Mouse (Mus musculus): ENCODE results near the gene Rcc2. TPM values are rescaled to one million over a fixed set of nuclear protein-coding genes. Genes with fewer than 3 reads are reported as not detected.

The Rcc2 gene
- polyA plus RNA-seq, 1 experiment from 2014 or later, result 62.8 TPM

GRCm38 (mm10) chr4:140662453-140662852 lies 37.9 kb upstream of the Rcc2 start:
- no peak overlapping the region for H3K4me3 ChIP-seq (ENCODE audit: low read depth, low read length)
- peak overlapping the region; percentile 15; the same call in 1 of the 2 replicates for H3K9ac ChIP-seq
- peak; percentile 47 for DNase-seq
- TF ChIP-seq CTCF (IDR thresholded peaks at IDR 0.05; ENCODE audit: low read depth), result no peak
- H3K9me3 ChIP-seq (ENCODE audit: low read depth, low read length), result no peaks in the 10 kb centered on the region
- peaks cover 17% of the 10 kb centered on the region for H3K4me1 ChIP-seq (ENCODE audit: insufficient read depth)
- 17% methylated on average over 7 of the region's 7 CpGs for WGBS
- H3K27me3 ChIP-seq (ENCODE audit: insufficient read depth, low read length), result no peaks in the 10 kb centered on the region
- H3K36me3 ChIP-seq (ENCODE audit: insufficient read depth), result no peaks in the 10 kb centered on the region
- H3K27ac ChIP-seq (ENCODE audit: low read depth), result peak overlapping the region; percentile 71
- no peak overlapping the region for H3K4me2 ChIP-seq
- ATAC-seq (ENCODE audit: insufficient read depth), result no peak

GRCm38 (mm10) chr4:140662882-140663585 lies 37.3 kb upstream of the Rcc2 start:
- H3K9me3 ChIP-seq (ENCODE audit: low read depth, low read length), result no peaks in the 10 kb centered on the region
- WGBS, result 30% methylated on average over 10 of the region's 10 CpGs
- TF ChIP-seq CTCF (IDR thresholded peaks at IDR 0.05; ENCODE audit: low read depth), result no peak
- no peak overlapping the region for H3K4me2 ChIP-seq
- peak overlapping the region; percentile 71 for H3K27ac ChIP-seq (ENCODE audit: low read depth)
- no peaks in the 10 kb centered on the region for H3K27me3 ChIP-seq (ENCODE audit: insufficient read depth, low read length)
- peak overlapping the region; percentile 15; the same call in 1 of the 2 replicates for H3K9ac ChIP-seq
- no peak overlapping the region for H3K4me3 ChIP-seq (ENCODE audit: low read depth, low read length)
- H3K4me1 ChIP-seq (ENCODE audit: insufficient read depth), result peaks cover 12% of the 10 kb centered on the region
- no peaks in the 10 kb centered on the region for H3K36me3 ChIP-seq (ENCODE audit: insufficient read depth)
- DNase-seq (peak; percentile 43), ATAC-seq (ENCODE audit: insufficient read depth) (no peak)

- DNase-seq (no peak), ATAC-seq (ENCODE audit: insufficient read depth) (no peak)
- H3K36me3 ChIP-seq (ENCODE audit: insufficient read depth), result no peaks in the 10 kb centered on the region
- no peak for TF ChIP-seq CTCF (IDR thresholded peaks at IDR 0.05; ENCODE audit: low read depth)
- no peak overlapping the region for H3K4me3 ChIP-seq (ENCODE audit: low read depth, low read length)
- H3K27me3 ChIP-seq (ENCODE audit: insufficient read depth, low read length), result no peaks in the 10 kb centered on the region
- H3K9ac ChIP-seq, result no peak overlapping the region
- no peaks in the 10 kb centered on the region for H3K9me3 ChIP-seq (ENCODE audit: low read depth, low read length)
- no peak overlapping the region for H3K4me2 ChIP-seq
- H3K27ac ChIP-seq (ENCODE audit: low read depth), result no peak overlapping the region
- peaks cover 8% of the 10 kb centered on the region for H3K4me1 ChIP-seq (ENCODE audit: insufficient read depth)
- WGBS, result 68% methylated on average over 7 of the region's 7 CpGs
Measured at GRCm38 (mm10) chr4:140665053-140665452, 35.3 kb upstream of the Rcc2 start.

- peaks cover 8% of the 10 kb centered on the region for H3K4me1 ChIP-seq (ENCODE audit: insufficient read depth)
- H3K36me3 ChIP-seq (ENCODE audit: insufficient read depth), result no peaks in the 10 kb centered on the region
- 0 out of 2 replicates have a peak within 1 kb of the TSS, but pooled peaks have one; percentile 7 for H3K27ac ChIP-seq (ENCODE audit: low read depth)
- 54% methylated on average over 11 of the region's 11 CpGs for WGBS
- DNase-seq, result peak; percentile 74
- H3K27me3 ChIP-seq (ENCODE audit: insufficient read depth, low read length), result no peaks in the 10 kb centered on the region
- H3K9ac ChIP-seq, result no peak within 1 kb of the TSS
- no peak within 1 kb of the TSS for H3K4me3 ChIP-seq (ENCODE audit: low read depth, low read length)
- no peak for TF ChIP-seq CTCF (IDR thresholded peaks at IDR 0.05; ENCODE audit: low read depth)
- no peak within 1 kb of the TSS for H3K4me2 ChIP-seq
- no peaks in the 10 kb centered on the region for H3K9me3 ChIP-seq (ENCODE audit: low read depth, low read length)
- ATAC-seq (ENCODE audit: insufficient read depth), result peak; percentile 57
Measured at GRCm38 (mm10) chr4:140665760-140666159, 34.6 kb upstream of the Rcc2 start, which contains the start of gene Arhgef10l. Gene Arhgef10l, minus strand, starts transcription at chr4:140666012.

GRCm38 (mm10) chr4:140667802-140668201 lies 32.5 kb upstream of the Rcc2 start:
- ATAC-seq (ENCODE audit: insufficient read depth), result no peak
- Histone ChIP-seq H3K4me1 (ENCODE audit: insufficient read depth) (peaks cover 1% of the 10 kb centered on the region), H3K36me3 (ENCODE audit: insufficient read depth) (no peaks in the 10 kb centered on the region), H3K4me2 (no peak overlapping the region), H3K9me3 (ENCODE audit: low read depth, low read length) (no peaks in the 10 kb centered on the region), H3K27ac (ENCODE audit: low read depth) (no peak overlapping the region), H3K9ac (no peak overlapping the region), H3K4me3 (ENCODE audit: low read depth, low read length) (no peak overlapping the region), H3K27me3 (ENCODE audit: insufficient read depth, low read length) (no peaks in the 10 kb centered on the region)
- WGBS, result 83% methylated on average over 8 of the region's 8 CpGs
- no peak for TF ChIP-seq CTCF (IDR thresholded peaks at IDR 0.05; ENCODE audit: low read depth)
- no peak for DNase-seq

GRCm38 (mm10) chr4:140673527-140674264 lies 26.6 kb upstream of the Rcc2 start:
- 0 out of 2 replicates have a peak, but pooled peaks have one; percentile 48 for ATAC-seq (ENCODE audit: insufficient read depth)
- no peaks in the 10 kb centered on the region; the same call in 1 of the 2 replicates for H3K4me1 ChIP-seq (ENCODE audit: insufficient read depth)
- no peaks in the 10 kb centered on the region for H3K36me3 ChIP-seq (ENCODE audit: insufficient read depth)
- no peak for TF ChIP-seq CTCF (IDR thresholded peaks at IDR 0.05; ENCODE audit: low read depth)
- WGBS, result 58% methylated on average over 12 of the region's 12 CpGs
- H3K4me3 ChIP-seq (ENCODE audit: low read depth, low read length), result no peak overlapping the region
- H3K4me2 ChIP-seq, result no peak overlapping the region
- H3K27ac ChIP-seq (ENCODE audit: low read depth), result no peak overlapping the region
- no peaks in the 10 kb centered on the region for H3K27me3 ChIP-seq (ENCODE audit: insufficient read depth, low read length)
- DNase-seq, result no peak
- H3K9me3 ChIP-seq (ENCODE audit: low read depth, low read length), result no peaks in the 10 kb centered on the region
- H3K9ac ChIP-seq, result no peak overlapping the region

- peak; percentile 94 for TF ChIP-seq CTCF (IDR thresholded peaks at IDR 0.05; ENCODE audit: low read depth)
- Histone ChIP-seq H3K36me3 (ENCODE audit: insufficient read depth) (no peaks in the 10 kb centered on the region), H3K9me3 (ENCODE audit: low read depth, low read length) (no peaks in the 10 kb centered on the region), H3K27ac (ENCODE audit: low read depth) (no peak overlapping the region), H3K4me1 (ENCODE audit: insufficient read depth) (no peaks in the 10 kb centered on the region; the same call in 1 of the 2 replicates), H3K4me3 (ENCODE audit: low read depth, low read length) (no peak overlapping the region), H3K9ac (no peak overlapping the region), H3K4me2 (no peak overlapping the region), H3K27me3 (ENCODE audit: insufficient read depth, low read length) (no peaks in the 10 kb centered on the region)
- DNase-seq (peak; percentile 92), ATAC-seq (ENCODE audit: insufficient read depth) (peak; percentile 62)
- WGBS, result 31% methylated on average over 12 of the region's 13 CpGs
Measured at GRCm38 (mm10) chr4:140674345-140674926, 25.9 kb upstream of the Rcc2 start.

Measured in lung, embryonic 14.5 days (tissue).